Mouse (Mus musculus): ENCODE results near the gene Fbxw7.

GRCm38 (mm10) chr3:84890983-84891382 lies 75.9 kb downstream of the Fbxw7 start:
- TF ChIP-seq POLR2A (IDR thresholded peaks at IDR 0.05; ENCODE audit: extremely low read depth, insufficient read depth, low read length) (no peak), CTCF (IDR thresholded peaks at IDR 0.05; ENCODE audit: extremely low read depth, insufficient read depth, low read length) (no peak)
